Mouse (Mus musculus) G1E (cell line): ENCODE results near the gene Arnt.

ENCODE experiments used
- CTCF ChIP-seq: IDR thresholded peaks from 2 replicates; pipeline ENCODE4 v1.5.1; 2012; ENCODE audit warnings: low read depth, low read length, inconsistent platforms, mixed read lengths
- GATA1 ChIP-seq: IDR thresholded peaks from 2 replicates; pipeline ENCODE4 v1.6.1; 2012; ENCODE audit warnings: borderline replicate concordance, low read length, inconsistent platforms, mixed read lengths
- GATA2 ChIP-seq: IDR thresholded peaks from 2 replicates; pipeline ENCODE4 v1.6.1; 2012; ENCODE audit warnings: low read depth, low read length, inconsistent platforms, borderline replicate concordance
- POLR2AphosphoS5 ChIP-seq: IDR thresholded peaks from 2 replicates; pipeline ENCODE4 v1.6.1; 2012; ENCODE audit warnings: low read depth, low read length, inconsistent platforms; ENCODE audit not compliant: insufficient replicate concordance
- TAL1 ChIP-seq: conservative IDR thresholded peaks from 2 replicates; pipeline ENCODE4 v1.6.1; 2012; ENCODE audit warnings: low read depth, low read length, inconsistent platforms, mixed read lengths

GRCm38 (mm10) chr3:95439670-95440069, 5.5 kb downstream of the Arnt start:
- TF ChIP-seq TAL1 (no peak), CTCF (no peak), GATA1 (no peak), POLR2AphosphoS5 (no peak), GATA2 (no peak)
